Mouse (Mus musculus) testis, adult 2 months (tissue): ENCODE measurements around the gene Grin2c. TPM values are rescaled to one million over a fixed set of nuclear protein-coding genes. Genes with fewer than 3 reads are reported as not detected.
A peak's percentile ranks its signal among the peaks of the same experiment; 100 is the strongest.

Source experiments
- H3K27ac ChIP-seq: fragments of 200-500 bp; 2 replicates; pipeline ENCODE4 v1.5.1; 2012; ENCODE audit warnings: low read depth, low read length; ENCODE audit not compliant: control insufficient read depth, insufficient read depth
- H3K27me3 ChIP-seq: fragments of 200-500 bp; 2 replicates; pipeline ENCODE4 v1.6.1; 2012; ENCODE audit warnings: mild to moderate bottlenecking, low read length, moderate library complexity; ENCODE audit not compliant: control insufficient read depth, insufficient read depth
- H3K36me3 ChIP-seq: fragments of 200-500 bp; 2 replicates; pipeline ENCODE4 v1.6.1; 2012; ENCODE audit warnings: mild to moderate bottlenecking, low read length; ENCODE audit not compliant: control insufficient read depth, insufficient read depth
- H3K4me1 ChIP-seq: fragments of 200-500 bp; 2 replicates; pipeline ENCODE4 v1.6.1; 2012; ENCODE audit warnings: low read length; ENCODE audit not compliant: control insufficient read depth, insufficient read depth
- H3K4me3 ChIP-seq: fragments of 200-500 bp; 2 replicates; pipeline ENCODE4 v1.5.1; 2012; ENCODE audit warnings: low read depth, mild to moderate bottlenecking, low read length, moderate library complexity, mixed read lengths; ENCODE audit not compliant: control insufficient read depth
- CTCF ChIP-seq: fragments of 200-500 bp; IDR thresholded peaks from 2 replicates; pipeline ENCODE4 v1.5.1; 2012; ENCODE audit warnings: low read depth, mild to moderate bottlenecking, inconsistent platforms, low read length, moderate library complexity; ENCODE audit not compliant: control insufficient read depth, insufficient read depth, insufficient replicate concordance
- POLR2A ChIP-seq: fragments of 200-500 bp; IDR thresholded peaks from 2 replicates; pipeline ENCODE4 v1.6.1; 2012; ENCODE audit warnings: low read depth, mild to moderate bottlenecking, inconsistent platforms, low read length, moderate library complexity; ENCODE audit not compliant: control insufficient read depth
- polyA plus RNA-seq: library from polyadenylated mRNA; depleted of rRNA; stranded (reverse); fragments of >200 nt; gene quantifications from 2 replicates; pipeline ENCODE4 v1.2.3, GENCODE M21; 2012

Grin2c gene
- polyA plus RNA-seq, 1 experiment = 1.5 TPM

DNA sequence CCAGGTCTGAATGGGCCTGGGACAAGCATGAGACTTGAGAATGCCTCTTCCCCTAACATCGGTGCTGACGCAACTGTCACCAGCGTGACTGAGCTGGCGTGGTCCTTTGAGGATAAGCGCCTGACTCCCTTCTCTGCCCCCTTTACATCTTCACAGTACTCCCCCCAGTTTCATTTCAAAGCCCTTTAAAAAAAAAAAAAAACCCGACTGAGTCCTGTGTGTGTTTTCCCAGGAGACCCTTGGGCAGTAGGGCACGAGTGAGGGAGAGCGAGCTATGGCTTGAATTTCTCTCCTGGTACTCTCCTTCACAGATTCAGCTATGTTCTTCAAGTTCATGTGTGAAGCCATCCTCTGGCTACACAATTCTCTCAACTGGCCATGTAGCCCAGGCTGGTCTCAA is 31.1 kb upstream of the Grin2c start:
- Histone ChIP-seq H3K27me3 (no peaks in the 10 kb centered on the region), H3K27ac (no peak overlapping the region), H3K4me3 (peak overlapping the region; percentile 17; the same call in 1 of the 2 replicates), H3K4me1 (peaks cover 13% of the 10 kb centered on the region), H3K36me3 (no peaks in the 10 kb centered on the region)
- no peak for TF ChIP-seq CTCF
- TF ChIP-seq POLR2A = no peak

DNA sequence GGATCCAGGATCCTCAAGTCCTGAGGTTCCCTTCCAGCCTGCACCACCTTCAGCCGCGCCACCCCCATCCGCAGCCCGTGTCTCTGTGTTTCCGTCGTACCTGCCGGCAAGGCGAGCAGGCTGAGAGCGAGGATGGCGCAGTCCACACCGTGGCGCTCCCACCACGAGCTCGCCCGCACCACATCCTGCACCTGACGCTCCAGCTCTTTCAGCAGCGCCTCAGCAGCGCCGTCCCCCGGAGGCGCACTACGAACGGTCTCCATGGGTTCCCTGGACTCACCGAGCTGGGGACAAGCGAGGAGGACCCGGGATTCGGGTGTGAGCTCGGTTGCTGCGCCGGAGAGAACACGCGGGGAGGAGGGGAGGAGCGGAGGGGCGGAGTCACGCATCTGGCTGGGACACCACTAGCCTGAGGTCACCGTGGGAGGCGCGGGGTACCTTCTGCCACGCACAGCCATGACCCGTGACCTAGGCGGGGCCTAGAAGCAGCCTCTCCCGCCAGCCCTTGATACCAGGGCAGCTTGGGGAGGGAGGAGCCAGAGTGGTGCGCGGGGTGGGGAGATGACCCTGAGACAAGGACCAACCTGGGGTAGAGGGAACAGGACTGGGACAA is 30.3 kb upstream of the Grin2c start, which contains the start of gene Fads6:
Fads6 (minus strand) TSS at position 450 of the 613 bp plus-strand sequence.
- Histone ChIP-seq H3K4me1 (peaks cover 17% of the 10 kb centered on the region), H3K27me3 (no peaks in the 10 kb centered on the region), H3K4me3 (peak within 1 kb of the TSS; percentile 76), H3K36me3 (no peaks in the 10 kb centered on the region), H3K27ac (peak within 1 kb of the TSS; percentile 7; the same call in 1 of the 2 replicates)
- no peak for TF ChIP-seq CTCF
- 0 out of 2 replicates have a peak, but pooled peaks have one; percentile 34 for TF ChIP-seq POLR2A

DNA sequence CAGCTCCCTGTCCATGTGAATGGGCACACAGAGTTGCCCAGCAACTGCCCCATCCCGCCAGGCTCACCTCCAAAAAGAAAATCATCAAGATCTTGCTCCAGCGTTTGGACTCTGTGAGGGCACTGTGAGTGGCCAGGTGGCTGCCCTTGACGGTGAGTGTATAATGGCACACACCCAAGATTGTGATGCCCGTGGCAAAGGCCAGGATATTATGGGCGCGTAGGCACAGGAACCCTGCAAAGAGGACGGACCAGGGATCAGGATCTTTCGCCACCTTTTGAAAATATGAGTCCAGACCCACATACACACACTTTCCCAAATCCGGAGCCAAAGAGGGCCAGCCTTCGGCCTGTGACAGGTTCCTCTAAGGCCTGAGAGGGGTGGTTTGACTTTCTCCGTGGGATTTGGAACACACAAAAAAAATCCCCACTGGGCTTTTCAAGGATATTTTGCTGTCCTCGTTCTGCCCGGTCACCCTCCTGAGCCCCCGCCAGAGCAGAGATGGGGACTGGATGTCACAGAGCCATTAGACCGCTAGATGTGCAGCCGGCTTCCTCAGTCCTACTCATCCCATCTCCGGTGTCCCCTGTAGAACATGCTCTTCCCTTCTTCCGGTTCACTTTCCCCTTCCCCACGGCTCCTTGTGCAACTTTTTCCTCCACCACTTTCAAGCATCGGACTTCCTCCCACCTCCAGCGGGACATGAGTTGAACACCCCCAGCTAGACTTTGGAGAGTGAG is 29.6 kb upstream of the Grin2c start:
- peak overlapping the region; percentile 7; the same call in 1 of the 2 replicates for H3K27ac ChIP-seq
- TF ChIP-seq CTCF (no peak), POLR2A (no peak)
- peak overlapping the region; percentile 76 for H3K4me3 ChIP-seq
- peaks cover 17% of the 10 kb centered on the region for H3K4me1 ChIP-seq
- no peaks in the 10 kb centered on the region for H3K27me3 ChIP-seq
- no peaks in the 10 kb centered on the region for H3K36me3 ChIP-seq

DNA sequence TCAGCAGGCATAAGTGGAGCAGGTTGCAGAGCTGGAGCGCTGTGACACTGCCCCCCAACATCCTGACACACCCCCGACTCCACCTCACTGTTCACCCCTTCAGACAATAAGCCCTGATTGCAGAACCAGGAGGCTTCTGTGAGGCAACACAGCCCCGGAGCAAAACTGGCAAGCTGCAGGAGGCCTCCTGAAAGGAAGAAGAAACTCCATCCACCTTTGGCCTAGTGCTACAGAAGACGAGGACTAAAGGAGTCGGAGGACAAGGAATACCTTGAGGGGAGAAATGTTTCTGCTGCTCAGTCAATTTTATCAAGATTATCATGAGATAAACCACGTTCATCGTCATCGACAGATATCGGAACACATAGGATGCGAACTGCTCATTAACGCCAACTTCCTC is 28.9 kb upstream of the Grin2c start:
- Histone ChIP-seq H3K36me3 (no peaks in the 10 kb centered on the region), H3K27me3 (no peaks in the 10 kb centered on the region), H3K4me3 (peak overlapping the region; percentile 76; the same call in 1 of the 2 replicates), H3K27ac (no peak overlapping the region), H3K4me1 (peaks cover 17% of the 10 kb centered on the region)
- TF ChIP-seq POLR2A (no peak), CTCF (no peak)

DNA sequence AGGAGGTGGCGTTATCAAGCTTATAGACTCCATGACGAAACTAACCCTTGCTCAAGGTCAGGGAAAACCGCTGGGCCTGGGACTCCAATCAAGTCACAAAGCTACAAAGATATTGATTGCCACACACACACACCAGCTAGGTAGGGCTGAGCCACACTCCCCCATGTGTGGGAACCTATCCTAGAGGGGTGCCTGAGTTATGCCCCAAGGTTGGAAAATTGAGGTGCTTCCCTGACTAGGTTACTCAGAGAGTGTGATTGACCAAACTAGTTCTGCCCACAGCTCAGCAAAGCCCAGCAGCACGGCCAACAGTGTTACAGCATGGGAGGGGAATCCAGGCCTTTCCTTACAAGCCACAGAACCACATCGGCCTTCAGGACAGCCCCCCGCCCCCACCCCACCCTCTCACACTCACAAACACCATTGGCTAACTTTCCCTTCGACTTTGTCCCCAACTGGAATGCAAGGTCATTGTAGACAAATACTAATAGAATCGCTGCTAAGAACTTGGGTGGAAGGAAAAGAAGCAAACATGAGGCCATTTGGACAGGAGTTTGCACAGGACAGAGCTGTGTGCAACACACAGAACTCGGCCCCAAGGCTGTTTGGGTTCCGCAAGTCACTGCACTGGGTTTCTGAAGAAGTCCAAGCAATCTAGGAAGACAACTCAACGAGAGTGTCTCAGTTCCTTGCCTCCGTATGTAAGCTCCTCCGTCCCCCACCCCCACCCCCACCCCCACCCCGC is 25.8 kb upstream of the Grin2c start:
- peaks cover 18% of the 10 kb centered on the region for H3K4me1 ChIP-seq
- H3K27me3 ChIP-seq = no peaks in the 10 kb centered on the region
- TF ChIP-seq POLR2A = no peak
- no peak for TF ChIP-seq CTCF
- H3K36me3 ChIP-seq = no peaks in the 10 kb centered on the region
- peak overlapping the region; percentile 84 for H3K27ac ChIP-seq
- H3K4me3 ChIP-seq = no peak overlapping the region

DNA sequence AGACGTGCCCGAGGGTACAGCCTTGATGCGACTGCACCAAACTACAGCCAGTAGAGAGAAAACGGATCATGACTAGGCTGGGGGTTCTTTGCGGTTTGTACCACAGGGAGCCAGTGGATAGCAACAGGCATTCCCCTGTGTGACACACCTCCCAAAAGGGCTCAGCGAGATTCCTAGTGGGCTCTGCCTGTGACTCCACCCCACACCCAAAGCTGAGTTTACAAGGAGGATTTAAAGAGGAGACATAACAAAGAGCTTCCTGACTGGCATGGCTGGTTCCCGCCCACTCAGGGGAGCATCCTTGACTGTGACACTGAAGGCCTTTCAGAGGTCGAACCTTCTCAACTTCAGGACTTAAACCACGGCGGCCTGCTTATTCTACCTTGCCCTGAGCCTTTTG is 24.5 kb upstream of the Grin2c start:
- Histone ChIP-seq H3K4me3 (no peak overlapping the region), H3K27ac (no peak overlapping the region), H3K36me3 (no peaks in the 10 kb centered on the region), H3K27me3 (no peaks in the 10 kb centered on the region), H3K4me1 (peaks cover 9% of the 10 kb centered on the region)
- no peak for TF ChIP-seq CTCF
- TF ChIP-seq POLR2A = no peak

DNA sequence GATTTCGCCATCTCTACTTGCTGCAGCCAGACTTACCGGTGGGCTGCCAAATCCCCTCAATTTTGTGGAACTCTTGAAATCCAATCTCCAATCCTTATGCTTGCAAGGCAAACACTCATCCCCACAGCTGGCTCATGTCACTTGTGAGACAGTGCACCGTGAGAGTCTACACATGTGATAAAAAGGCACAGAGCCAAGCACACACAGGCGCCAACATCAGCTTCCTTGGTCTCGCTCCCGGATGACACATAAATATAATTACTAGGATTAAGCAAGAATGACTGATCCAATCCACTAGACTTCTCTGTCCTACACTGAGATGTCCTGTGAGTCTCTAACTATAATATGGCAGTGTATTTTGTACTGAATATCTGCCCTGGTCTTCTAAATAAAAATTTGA is 23.9 kb upstream of the Grin2c start:
- H3K4me1 ChIP-seq = peaks cover 9% of the 10 kb centered on the region
- H3K27me3 ChIP-seq = no peaks in the 10 kb centered on the region
- H3K4me3 ChIP-seq = no peak overlapping the region
- TF ChIP-seq POLR2A (no peak), CTCF (no peak)
- no peak overlapping the region for H3K27ac ChIP-seq
- no peaks in the 10 kb centered on the region for H3K36me3 ChIP-seq
